Mouse (Mus musculus) cerebellum, adult 18-20 months (tissue): ENCODE results near the gene Sptan1.
"Not testable (repeated sequence)": the region's sequence is repeated elsewhere in the genome, so short reads cannot be mapped to it uniquely, and the experiment has no call there.

ENCODE experiments used
- DNase-seq, 2 experiments: peaks; one replicate each; pipeline ENCODE4 v3.0.0; 2021

Gene Sptan1

GRCm38 (mm10) chr2:30009101-30009500, 43.7 kb downstream of the Sptan1 start:
- DNase-seq: no peak

DNA sequence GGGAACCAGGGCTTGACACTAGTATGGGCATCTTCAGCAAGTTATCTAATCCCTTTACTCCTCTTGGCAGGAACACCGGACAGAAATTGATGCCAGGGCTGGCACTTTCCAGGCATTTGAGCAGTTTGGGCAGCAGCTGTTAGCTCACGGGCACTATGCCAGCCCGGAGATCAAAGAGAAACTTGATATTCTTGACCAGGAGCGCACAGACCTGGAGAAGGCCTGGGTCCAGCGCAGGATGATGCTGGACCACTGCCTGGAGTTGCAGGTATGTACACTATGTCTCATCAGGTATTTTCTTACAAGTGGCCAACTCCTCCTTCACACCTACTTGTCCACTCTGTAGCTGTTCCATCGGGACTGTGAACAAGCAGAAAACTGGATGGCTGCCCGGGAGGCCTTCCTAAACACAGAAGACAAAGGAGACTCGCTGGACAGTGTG, 45.5 kb downstream of the Sptan1 start:
- DNase-seq: peak; percentile 82 to 84

DNA sequence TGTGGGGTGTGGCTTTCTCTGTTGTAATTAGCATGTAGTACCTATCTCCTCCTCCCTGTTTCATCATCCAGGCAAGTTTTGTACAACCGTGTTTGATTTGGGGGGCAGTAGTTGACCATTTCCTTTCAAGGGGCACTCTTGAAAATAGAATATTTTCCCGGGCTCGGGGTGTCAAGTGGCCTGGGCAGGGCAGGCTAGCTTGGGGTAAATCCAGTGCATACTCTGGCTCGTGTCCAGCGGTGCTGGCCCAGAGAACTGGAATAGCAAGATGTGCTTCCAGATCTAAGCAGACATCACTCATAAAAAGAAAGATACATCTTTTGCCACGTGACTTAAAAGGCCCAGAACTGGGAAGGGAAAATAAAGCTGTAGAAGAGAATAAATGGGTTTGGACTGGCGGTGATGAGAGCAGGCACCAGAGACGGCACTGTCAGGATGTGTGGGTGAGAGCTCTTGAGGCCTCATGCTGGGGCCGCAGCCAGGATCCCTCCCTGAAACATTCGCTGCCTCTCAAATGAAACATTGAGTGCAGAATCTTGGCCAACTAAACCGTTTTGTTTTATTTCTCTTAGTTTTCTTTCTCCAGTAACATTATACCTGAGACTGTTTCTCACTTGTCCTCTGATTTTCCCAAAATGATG, 49.1 kb downstream of the Sptan1 start:
- DNase-seq: peak; percentile 34 to 51

DNA sequence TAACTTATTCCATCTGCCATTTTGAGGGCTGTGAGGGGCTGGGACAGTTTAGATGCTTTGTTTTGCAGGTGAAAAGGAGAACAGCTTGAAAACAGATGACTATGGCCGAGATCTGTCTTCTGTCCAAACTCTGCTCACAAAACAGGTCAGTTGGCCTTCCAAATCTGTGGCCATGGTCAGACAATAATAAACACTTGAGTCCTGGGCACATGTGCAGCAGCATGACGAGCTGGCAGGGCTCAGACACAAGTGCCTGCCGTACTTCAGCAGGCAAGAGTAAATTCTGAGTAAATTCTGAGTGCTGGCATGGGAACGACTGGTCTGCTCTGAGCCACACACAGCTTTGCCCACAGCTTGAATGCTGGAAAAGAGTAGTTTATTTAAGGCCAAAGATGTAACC, 60.1 kb downstream of the Sptan1 start:
- DNase-seq: no peak

DNA sequence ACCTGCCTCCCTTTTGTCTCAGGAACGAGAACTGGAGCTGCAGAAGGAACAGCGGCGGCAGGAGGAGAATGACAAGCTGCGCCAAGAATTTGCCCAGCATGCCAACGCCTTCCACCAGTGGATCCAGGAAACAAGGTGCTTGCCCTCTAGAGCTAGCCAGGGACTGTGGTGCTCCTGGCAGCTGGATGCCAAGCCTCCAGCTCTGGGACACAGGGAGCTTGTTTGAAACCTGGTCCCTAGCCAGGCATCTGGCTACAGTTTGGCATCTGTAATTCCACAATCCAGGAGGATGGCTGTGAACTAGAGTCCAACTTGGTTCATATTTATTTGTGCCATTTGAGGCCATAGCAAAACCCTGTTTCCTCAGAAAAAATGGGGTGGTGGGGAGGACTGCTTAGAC, 61.6 kb downstream of the Sptan1 start:
- DNase-seq: no peak

DNA sequence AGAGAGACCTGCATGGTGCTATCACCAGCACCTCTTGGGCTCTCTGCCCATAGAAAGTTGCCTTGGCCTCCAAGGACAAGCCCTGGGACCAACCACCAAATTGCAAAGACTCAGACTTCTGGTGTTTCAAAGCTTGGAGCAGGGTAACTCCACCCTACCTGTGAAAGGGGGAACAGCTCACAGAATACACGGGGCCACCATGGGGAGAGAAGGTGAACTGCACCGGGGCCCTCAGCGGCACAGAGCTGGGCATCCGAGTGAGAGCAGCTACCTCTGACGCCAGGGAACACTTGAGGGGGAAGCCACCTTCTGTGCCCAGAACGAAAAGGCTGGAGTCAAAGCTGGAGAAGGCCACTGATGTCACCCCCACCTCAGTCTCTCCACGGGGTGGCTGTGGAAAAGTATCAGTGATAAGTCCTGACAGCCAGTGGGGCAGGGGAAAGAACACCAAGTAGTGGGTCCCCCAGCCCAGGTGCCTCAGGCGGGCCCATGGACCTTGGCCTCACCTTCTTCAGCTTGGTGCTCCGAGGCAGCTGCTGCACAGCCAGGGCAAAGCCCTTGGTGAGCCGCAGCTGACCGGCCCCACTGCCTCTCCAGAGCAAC, 67.0 kb downstream of the Sptan1 start:
- no peak for DNase-seq

GRCm38 (mm10) chr2:30032957-30033356, 67.6 kb downstream of the Sptan1 start:
- no peak for DNase-seq

DNA sequence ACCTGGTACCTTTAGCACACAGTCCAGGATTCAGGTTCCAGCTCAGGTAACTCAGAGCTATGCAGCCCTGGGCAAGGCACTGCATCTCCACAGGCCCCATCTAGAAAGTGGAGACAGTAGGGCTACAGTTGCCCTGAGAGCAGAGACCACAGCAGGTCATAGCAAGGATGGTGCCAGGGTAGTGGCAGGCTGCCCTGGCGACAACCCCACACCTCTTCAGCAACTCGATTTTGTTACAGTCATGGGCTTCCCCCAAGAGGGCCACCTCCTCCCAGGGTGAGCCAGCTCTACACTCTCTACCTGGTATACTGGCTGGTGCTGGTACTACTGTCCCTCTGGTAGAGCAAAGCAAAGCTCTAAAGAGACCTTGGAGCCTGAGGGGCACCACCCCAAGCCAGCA, 72.4 kb downstream of the Sptan1 start:
- DNase-seq: no peak

DNA sequence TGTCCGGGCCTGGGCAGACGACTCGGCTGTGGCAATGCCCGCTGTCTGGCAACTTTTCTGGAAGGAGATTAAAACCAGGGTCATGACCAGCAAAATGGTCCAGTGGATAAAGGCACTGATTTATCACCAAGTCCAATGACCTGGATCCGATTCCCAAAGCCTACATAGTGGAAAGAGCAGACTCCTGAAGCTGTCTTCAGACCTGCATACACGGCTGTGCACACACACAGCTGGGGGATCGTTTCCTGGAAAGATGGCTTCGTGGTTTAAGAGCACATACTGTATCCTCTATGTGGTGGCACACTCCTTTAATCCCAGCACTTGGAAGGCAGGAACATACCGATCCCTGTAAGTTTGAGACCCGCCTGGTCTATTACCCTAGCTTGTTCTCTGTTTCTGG, 73.0 kb downstream of the Sptan1 start:
- DNase-seq: no peak

GRCm38 (mm10) chr2:30039687-30040086, 74.3 kb downstream of the Sptan1 start:
- no peak for DNase-seq

DNA sequence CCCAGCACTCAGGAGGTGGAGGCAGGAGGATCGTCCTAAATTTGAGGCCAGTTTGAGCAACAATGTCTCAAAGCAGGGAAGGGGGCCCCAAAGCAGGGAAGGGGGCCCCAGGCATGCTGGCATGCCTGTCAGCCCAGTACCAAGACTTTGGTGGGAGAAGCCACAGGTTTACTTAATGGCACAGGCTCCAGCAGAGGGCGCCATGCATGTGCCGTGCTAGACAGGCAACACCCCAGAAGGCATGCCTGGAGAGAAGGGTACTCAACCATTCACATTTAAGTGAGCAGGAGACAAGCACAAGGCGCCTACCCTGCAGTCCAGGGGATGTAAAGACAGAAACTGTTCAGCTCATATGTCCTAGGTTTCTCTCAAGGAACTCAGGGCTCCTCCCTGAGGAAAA, 77.1 kb downstream of the Sptan1 start:
- DNase-seq: peak; percentile 79 to 81

DNA sequence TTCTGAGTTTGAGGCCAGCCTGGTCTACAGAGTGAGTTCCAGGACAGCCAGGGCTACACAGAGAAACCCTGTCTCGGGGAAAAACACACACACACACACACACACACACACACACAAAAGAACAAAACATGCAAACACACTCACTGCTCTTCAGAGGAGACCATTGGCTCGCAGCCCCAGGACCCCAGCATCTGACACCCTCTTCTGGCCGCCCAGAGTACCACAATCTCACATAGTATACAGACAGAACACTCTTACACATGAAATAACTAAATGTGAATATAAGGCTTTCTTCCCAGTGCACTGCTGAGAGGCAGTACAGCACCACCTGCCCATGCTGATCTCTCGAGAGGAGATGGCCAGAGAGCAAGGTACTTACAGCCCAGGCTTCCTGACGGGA, 79.2 kb downstream of the Sptan1 start:
- no peak for DNase-seq

GRCm38 (mm10) chr2:30047127-30047526, 81.8 kb downstream of the Sptan1 start:
- no peak for DNase-seq

DNA sequence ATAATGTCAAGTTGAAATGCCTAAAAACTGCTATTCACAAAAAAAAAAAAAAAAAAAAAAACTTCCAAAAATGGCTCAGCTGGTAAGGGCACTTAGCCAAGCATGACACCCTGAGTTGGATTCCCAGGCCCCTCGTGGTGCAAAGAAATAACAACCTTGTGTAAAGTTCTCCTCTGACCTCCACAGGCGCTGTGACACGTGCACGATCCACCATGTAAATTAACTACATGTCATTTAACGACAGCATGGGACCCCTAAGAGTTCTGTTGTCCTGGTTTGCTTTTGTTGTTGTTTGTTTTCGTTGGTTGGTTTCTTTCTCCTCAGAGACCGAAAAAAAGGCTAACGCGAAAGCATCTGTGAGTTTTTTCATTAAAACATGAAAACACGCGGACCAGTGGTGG, 82.7 kb downstream of the Sptan1 start:
- DNase-seq: no peak

- DNase-seq: peak; percentile 96 to 99
Measured at GRCm38 (mm10) chr2:30048699-30049388, 83.5 kb downstream of the Sptan1 start, which contains the start of gene Wdr34. Gene Wdr34 (minus strand): TSS chr2:30048881.

DNA sequence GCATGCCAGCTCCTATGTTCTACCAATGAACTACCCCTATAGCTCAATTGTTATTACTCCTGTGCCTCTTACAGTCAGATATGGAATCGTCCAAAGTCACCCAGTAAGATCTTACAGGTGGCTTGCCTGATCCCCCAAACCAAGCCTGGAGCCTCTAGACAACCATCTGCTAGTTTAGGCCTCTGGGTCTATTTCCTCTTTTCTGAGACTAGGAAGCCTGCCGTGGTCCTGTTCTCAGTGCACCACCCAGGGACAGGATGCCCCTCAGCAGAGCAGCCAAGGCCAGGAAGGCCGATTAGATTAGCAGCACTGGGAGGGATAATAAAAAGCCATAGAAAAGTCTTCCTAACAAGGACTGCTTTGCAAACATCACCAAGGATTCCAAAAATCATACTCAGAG, 84.5 kb downstream of the Sptan1 start:
- no peak for DNase-seq

DNA sequence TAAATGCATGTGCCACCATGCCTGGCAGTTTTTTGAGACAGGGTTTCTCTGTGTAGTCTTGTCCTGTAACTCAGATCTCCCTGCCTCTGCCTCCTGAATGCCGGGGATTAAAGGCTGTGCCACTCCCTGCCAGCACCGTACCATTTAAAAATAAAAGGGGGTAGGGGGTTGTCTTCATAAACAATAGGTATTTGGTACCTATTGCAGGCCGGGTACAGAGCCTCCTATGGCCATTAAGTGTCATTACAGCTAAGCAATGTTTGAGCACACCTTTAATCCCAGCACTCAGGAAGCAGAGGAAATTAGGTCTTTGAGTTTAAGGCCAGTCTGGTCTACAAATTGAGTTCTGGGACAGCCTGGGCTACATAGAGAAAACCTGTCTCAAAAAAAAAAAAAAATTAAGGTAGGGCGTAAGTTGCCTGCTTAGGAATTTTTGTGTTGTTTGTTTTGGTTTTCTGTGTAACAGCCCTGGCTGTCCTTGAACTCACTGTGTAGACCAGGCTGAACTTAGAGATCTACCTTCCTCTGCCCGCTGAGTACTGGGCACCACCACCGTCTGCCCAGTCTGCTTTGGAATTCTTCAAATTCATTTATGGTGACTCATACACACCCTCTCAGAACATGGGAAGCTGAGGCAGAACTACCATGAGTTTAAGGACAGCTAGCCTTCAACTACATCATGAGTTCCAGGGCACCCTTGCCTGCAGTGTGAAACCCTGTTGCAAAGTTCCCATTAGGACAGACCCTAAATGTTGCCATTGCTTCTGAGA, 86.8 kb downstream of the Sptan1 start:
- DNase-seq: no peak

DNA sequence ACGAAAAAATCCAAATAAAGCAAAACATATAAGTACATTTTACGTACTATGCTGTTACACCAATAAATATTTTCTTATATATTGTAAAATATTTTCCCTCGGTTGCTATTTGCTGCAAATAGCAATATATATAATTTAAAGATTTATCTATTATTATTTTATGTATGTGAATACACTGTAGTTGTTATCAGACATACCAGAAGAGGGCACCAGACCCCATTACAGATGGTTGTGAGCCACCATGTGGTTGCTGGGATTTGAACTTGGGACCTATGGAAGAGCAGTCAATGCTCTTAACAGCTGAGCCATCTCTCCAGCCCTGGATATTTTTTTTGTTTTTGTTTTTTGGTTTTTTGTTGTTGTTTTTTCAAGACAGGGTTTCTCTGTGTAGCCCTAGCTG, 90.0 kb downstream of the Sptan1 start:
- not testable (repeated sequence) for DNase-seq

GRCm38 (mm10) chr2:30056736-30057135, 91.4 kb downstream of the Sptan1 start:
- no peak for DNase-seq

GRCm38 (mm10) chr2:30057223-30057904, 92.0 kb downstream of the Sptan1 start, which contains the start of gene Set:
Gene Set (plus strand): TSS chr2:30057378.
- no peak for DNase-seq

DNA sequence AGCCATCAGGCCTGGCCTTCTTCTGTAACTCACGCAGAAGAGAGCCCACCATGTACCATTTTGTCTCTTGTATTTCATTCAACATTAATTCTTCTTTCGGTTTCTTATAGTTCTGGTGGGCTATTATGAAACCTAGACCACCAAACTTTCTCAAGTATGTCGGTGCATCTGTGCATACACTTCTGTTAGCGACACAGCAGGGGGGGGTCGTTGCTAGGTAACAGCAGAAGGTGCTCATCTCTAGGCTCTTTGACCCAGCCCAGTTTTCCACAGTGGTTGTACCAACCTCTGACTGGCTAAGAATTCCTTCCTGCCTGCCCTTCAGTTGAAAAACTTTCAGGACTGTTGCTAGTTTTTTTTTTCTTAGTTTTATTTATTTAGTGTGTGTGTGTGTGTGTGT, 93.1 kb downstream of the Sptan1 start:
- no peak for DNase-seq
